Mouse (Mus musculus): Measurements from ENCODE around the gene Mtmr4.

Mtmr4 gene

GRCm38 (mm10) chr11:87615551-87615950, 23.6 kb downstream of the Mtmr4 start:
- Histone ChIP-seq H3K36me3 (ENCODE audit: insufficient read depth, low read length) (peaks cover 63% of the 10 kb centered on the region), H3K4me3 (replicated peaks; ENCODE audit: low read length) (no peak overlapping the region), H3K4me1 (replicated peaks; ENCODE audit: low read depth, low read length) (peaks cover 3% of the 10 kb centered on the region; the same call in 1 of the 2 replicates), H3K9me3 (ENCODE audit: low read length) (0 out of 2 replicates have a peak, but pooled peaks cover 5% of the 10 kb centered on the region), H3K27me3 (ENCODE audit: insufficient read depth, low read length) (peaks cover 38% of the 10 kb centered on the region)
- TF ChIP-seq CTCF (conservative IDR thresholded peaks at IDR 0.05; ENCODE audit: low read length), result no peak
- no peak for TF ChIP-seq POU5F1 (IDR thresholded peaks at IDR 0.05; ENCODE audit: borderline replicate concordance, low read length)
- TF ChIP-seq NANOG (IDR thresholded peaks at IDR 0.05; ENCODE audit: borderline replicate concordance, low read length), result no peak

GRCm38 (mm10) chr11:87615952-87616351, 24.0 kb downstream of the Mtmr4 start:
- TF ChIP-seq NANOG (IDR thresholded peaks at IDR 0.05; ENCODE audit: borderline replicate concordance, low read length), result no peak
- no peak for TF ChIP-seq POU5F1 (IDR thresholded peaks at IDR 0.05; ENCODE audit: borderline replicate concordance, low read length)
- no peak for TF ChIP-seq CTCF (conservative IDR thresholded peaks at IDR 0.05; ENCODE audit: low read length)
- Histone ChIP-seq H3K4me1 (replicated peaks; ENCODE audit: low read depth, low read length) (peaks cover 6% of the 10 kb centered on the region; the same call in 1 of the 2 replicates), H3K9me3 (ENCODE audit: low read length) (0 out of 2 replicates have a peak, but pooled peaks cover 5% of the 10 kb centered on the region), H3K4me3 (replicated peaks; ENCODE audit: low read length) (no peak overlapping the region), H3K36me3 (ENCODE audit: insufficient read depth, low read length) (peaks cover 59% of the 10 kb centered on the region), H3K27me3 (ENCODE audit: insufficient read depth, low read length) (peaks cover 38% of the 10 kb centered on the region)

- TF ChIP-seq POU5F1 (IDR thresholded peaks at IDR 0.05; ENCODE audit: borderline replicate concordance, low read length) (no peak), CTCF (conservative IDR thresholded peaks at IDR 0.05; ENCODE audit: low read length) (no peak), NANOG (IDR thresholded peaks at IDR 0.05; ENCODE audit: borderline replicate concordance, low read length) (no peak)
Observed at GRCm38 (mm10) chr11:87616790-87617474, 25.0 kb downstream of the Mtmr4 start, which contains the start of gene Hsf5. Hsf5 (plus strand) TSS chr11:87617164.

GRCm38 (mm10) chr11:87617606-87618005, 25.6 kb downstream of the Mtmr4 start:
- Histone ChIP-seq H3K4me3 (replicated peaks; ENCODE audit: low read length) (peak overlapping the region; percentile 66), H3K36me3 (ENCODE audit: insufficient read depth, low read length) (peaks cover 42% of the 10 kb centered on the region), H3K9me3 (ENCODE audit: low read length) (0 out of 2 replicates have a peak, but pooled peaks cover 5% of the 10 kb centered on the region), H3K4me1 (replicated peaks; ENCODE audit: low read depth, low read length) (peaks cover 9% of the 10 kb centered on the region), H3K27me3 (ENCODE audit: insufficient read depth, low read length) (peaks cover 38% of the 10 kb centered on the region)
- no peak for TF ChIP-seq CTCF (conservative IDR thresholded peaks at IDR 0.05; ENCODE audit: low read length)
- TF ChIP-seq NANOG (IDR thresholded peaks at IDR 0.05; ENCODE audit: borderline replicate concordance, low read length), result no peak
- no peak for TF ChIP-seq POU5F1 (IDR thresholded peaks at IDR 0.05; ENCODE audit: borderline replicate concordance, low read length)

More at GRCm38 (mm10) chr11:87616790-87617474, 25.0 kb downstream of the Mtmr4 start, which contains the start of gene Hsf5:
- Histone ChIP-seq H3K4me3 (replicated peaks; ENCODE audit: low read length) (peak within 1 kb of the TSS; percentile 66), H3K4me1 (replicated peaks; ENCODE audit: low read depth, low read length) (peaks cover 6% of the 10 kb centered on the region; the same call in 1 of the 2 replicates), H3K9me3 (ENCODE audit: low read length) (0 out of 2 replicates have a peak, but pooled peaks cover 5% of the 10 kb centered on the region), H3K27me3 (ENCODE audit: insufficient read depth, low read length) (peaks cover 38% of the 10 kb centered on the region), H3K36me3 (ENCODE audit: insufficient read depth, low read length) (peaks cover 49% of the 10 kb centered on the region)

- Histone ChIP-seq H3K4me3 (replicated peaks; ENCODE audit: low read length) (no peak overlapping the region), H3K27me3 (ENCODE audit: insufficient read depth, low read length) (peaks cover 7% of the 10 kb centered on the region), H3K9me3 (ENCODE audit: low read length) (0 out of 2 replicates have a peak, but pooled peaks cover 1% of the 10 kb centered on the region), H3K36me3 (ENCODE audit: insufficient read depth, low read length) (no peaks in the 10 kb centered on the region), H3K4me1 (replicated peaks; ENCODE audit: low read depth, low read length) (peaks cover 14% of the 10 kb centered on the region)
- TF ChIP-seq POU5F1 (IDR thresholded peaks at IDR 0.05; ENCODE audit: borderline replicate concordance, low read length), result no peak
- TF ChIP-seq NANOG (IDR thresholded peaks at IDR 0.05; ENCODE audit: borderline replicate concordance, low read length), result no peak
- TF ChIP-seq CTCF (conservative IDR thresholded peaks at IDR 0.05; ENCODE audit: low read length), result no peak
Observed at GRCm38 (mm10) chr11:87623160-87623559, 31.2 kb downstream of the Mtmr4 start.

- no peaks in the 10 kb centered on the region for H3K36me3 ChIP-seq (ENCODE audit: insufficient read depth, low read length)
- TF ChIP-seq CTCF (conservative IDR thresholded peaks at IDR 0.05; ENCODE audit: low read length), result peak; percentile 52
- TF ChIP-seq NANOG (IDR thresholded peaks at IDR 0.05; ENCODE audit: borderline replicate concordance, low read length), result no peak
- H3K4me1 ChIP-seq (replicated peaks; ENCODE audit: low read depth, low read length), result no peaks in the 10 kb centered on the region
- no peaks in the 10 kb centered on the region for H3K27me3 ChIP-seq (ENCODE audit: insufficient read depth, low read length)
- no peaks in the 10 kb centered on the region for H3K9me3 ChIP-seq (ENCODE audit: low read length)
- H3K4me3 ChIP-seq (replicated peaks; ENCODE audit: low read length), result no peak overlapping the region
Observed at GRCm38 (mm10) chr11:87629859-87630258, 37.9 kb downstream of the Mtmr4 start.

GRCm38 (mm10) chr11:87638793-87639192, 46.8 kb downstream of the Mtmr4 start:
- TF ChIP-seq NANOG (IDR thresholded peaks at IDR 0.05; ENCODE audit: borderline replicate concordance, low read length) (no peak), POU5F1 (IDR thresholded peaks at IDR 0.05; ENCODE audit: borderline replicate concordance, low read length) (no peak), CTCF (conservative IDR thresholded peaks at IDR 0.05; ENCODE audit: low read length) (no peak)
- Histone ChIP-seq H3K4me1 (replicated peaks; ENCODE audit: low read depth, low read length) (0 out of 2 replicates have a peak, but pooled peaks cover 9% of the 10 kb centered on the region), H3K36me3 (ENCODE audit: insufficient read depth, low read length) (no peaks in the 10 kb centered on the region)

GRCm38 (mm10) chr11:87639206-87639605, 47.2 kb downstream of the Mtmr4 start:
- Histone ChIP-seq H3K36me3 (ENCODE audit: insufficient read depth, low read length) (no peaks in the 10 kb centered on the region), H3K27me3 (ENCODE audit: insufficient read depth, low read length) (peaks cover 14% of the 10 kb centered on the region), H3K9me3 (ENCODE audit: low read length) (no peaks in the 10 kb centered on the region), H3K4me1 (replicated peaks; ENCODE audit: low read depth, low read length) (0 out of 2 replicates have a peak, but pooled peaks cover 9% of the 10 kb centered on the region), H3K4me3 (replicated peaks; ENCODE audit: low read length) (peak overlapping the region; percentile 71)
- TF ChIP-seq CTCF (conservative IDR thresholded peaks at IDR 0.05; ENCODE audit: low read length), result no peak
- TF ChIP-seq POU5F1 (IDR thresholded peaks at IDR 0.05; ENCODE audit: borderline replicate concordance, low read length), result no peak
- TF ChIP-seq NANOG (IDR thresholded peaks at IDR 0.05; ENCODE audit: borderline replicate concordance, low read length), result no peak

More at GRCm38 (mm10) chr11:87638793-87639192, 46.8 kb downstream of the Mtmr4 start:
- peak overlapping the region; percentile 71 for H3K4me3 ChIP-seq (replicated peaks; ENCODE audit: low read length)
- peaks cover 14% of the 10 kb centered on the region for H3K27me3 ChIP-seq (ENCODE audit: insufficient read depth, low read length)
- H3K9me3 ChIP-seq (ENCODE audit: low read length), result no peaks in the 10 kb centered on the region

Measured in E14TG2a.4 (cell line).